ENCODE assay signal across 17 mouse cellular contexts in genomic region chr1:165233806-165234205, GRCm38 (mm10). TPM values are rescaled to one million over a fixed set of nuclear protein-coding genes. Genes with fewer than 3 reads are reported as not detected.
DNase-seq lines count a peak whose midpoint lies in the region; ATAC-seq and TF ChIP-seq lines count a peak whose summit lies in the region.
"Had no signal": no experiment of that assay in that cellular context is flagged by ENCODE, and none has a peak within 500 bp of the region (broad histone marks: within the 10 kb centered on the region; RNA-seq: fewer than 3 reads in every experiment).

No protein-coding gene starts in this region.

- no peak for TF ChIP-seq CTCF in liver, postnatal 0 days (IDR thresholded peaks at IDR 0.05; ENCODE audit: low read depth)

- no peak for ATAC-seq in heart, embryonic 16.5 days (replicated peaks; ENCODE audit: extremely low read depth, insufficient read depth, low FRiP score)
- no peak for ATAC-seq in lung, embryonic 16.5 days (ENCODE audit: low read depth)
- ATAC-seq in liver, postnatal 0 days: no peak
- ATAC-seq: forebrain, embryonic 16.5 days; hindbrain, postnatal 0 days; intestine, postnatal 0 days; midbrain, embryonic 16.5 days had no signal

- TF ChIP-seq EP300 in liver, postnatal 0 days (IDR thresholded peaks at IDR 0.05; ENCODE audit: low read depth): no peak

- no peaks in the 10 kb centered on the region for H3K36me3 ChIP-seq in heart, embryonic 16.5 days (ENCODE audit: control insufficient read depth, insufficient read depth)
- no peaks in the 10 kb centered on the region for H3K36me3 ChIP-seq in lung, embryonic 16.5 days (ENCODE audit: control insufficient read depth, insufficient read depth, low read length)
- no peaks in the 10 kb centered on the region for H3K36me3 ChIP-seq in liver, postnatal 0 days (replicated peaks; ENCODE audit: insufficient read depth, low read length)
- H3K36me3 ChIP-seq: embryonic facial prominence, embryonic 15.5 days had no signal

- peak overlapping the region; percentile 61 for H3K27ac ChIP-seq in heart, embryonic 16.5 days (ENCODE audit: low read length)
- H3K27ac ChIP-seq in lung, embryonic 16.5 days (ENCODE audit: low read length): no peak overlapping the region
- H3K27ac ChIP-seq in liver, postnatal 0 days (ENCODE audit: low read depth): 0 out of 2 replicates have a peak overlapping the region, but pooled peaks have one; percentile 39
- H3K27ac ChIP-seq: embryonic facial prominence, embryonic 15.5 days; hindbrain, postnatal 0 days had no signal

- no peak overlapping the region for H3K9ac ChIP-seq in heart, embryonic 16.5 days (ENCODE audit: low read length)
- H3K9ac ChIP-seq in lung, embryonic 16.5 days (ENCODE audit: low read length): 0 out of 2 replicates have a peak overlapping the region, but pooled peaks have one; percentile 11
- H3K9ac ChIP-seq in liver, postnatal 0 days (replicated peaks): 0 out of 2 replicates have a peak overlapping the region, but pooled peaks have one; percentile 21
- H3K9ac ChIP-seq: embryonic facial prominence, embryonic 15.5 days had no signal

- peak; percentile 8 for DNase-seq in cerebellum, adult 9-11 months
- no peak for DNase-seq in cerebellum, postnatal 25 days
- no peak for DNase-seq in heart, postnatal 4 days
- no peak for DNase-seq in lung, postnatal 25 days (ENCODE audit: low spot score)
- no peak for DNase-seq in liver, postnatal 0 days
- DNase-seq: cerebellum, adult 11-12 months; cerebellum, postnatal 36 days; gastrocnemius, postnatal 25 days; lung, postnatal 14 days; thymus, adult 2 months had no signal

- H3K4me3 ChIP-seq in heart, embryonic 16.5 days (ENCODE audit: low read length): no peak overlapping the region
- no peak overlapping the region for H3K4me3 ChIP-seq in lung, embryonic 16.5 days (ENCODE audit: low read length)
- no peak overlapping the region for H3K4me3 ChIP-seq in liver, postnatal 0 days (ENCODE audit: low read depth, low read length)
- H3K4me3 ChIP-seq: embryonic facial prominence, embryonic 15.5 days had no signal

- 45% methylated on average over 2 of the region's 2 CpGs for WGBS in heart, embryonic 16.5 days
- WGBS in lung, embryonic 16.5 days: 63% methylated on average over 2 of the region's 2 CpGs
- 67% methylated on average over 2 of the region's 2 CpGs for WGBS in liver, postnatal 0 days (ENCODE audit: insufficient replicate concordance)

- H3K9me3 ChIP-seq in heart, embryonic 16.5 days (replicated peaks; ENCODE audit: control insufficient read depth, low read length): no peaks in the 10 kb centered on the region
- no peaks in the 10 kb centered on the region for H3K9me3 ChIP-seq in lung, embryonic 16.5 days (ENCODE audit: control insufficient read depth, low read length)
- H3K9me3 ChIP-seq in liver, postnatal 0 days (ENCODE audit: low read length): no peaks in the 10 kb centered on the region
- H3K9me3 ChIP-seq: embryonic facial prominence, embryonic 15.5 days had no signal

- no peak overlapping the region for H3K4me2 ChIP-seq in heart, embryonic 16.5 days (ENCODE audit: low read depth, low read length)
- no peak overlapping the region for H3K4me2 ChIP-seq in lung, embryonic 16.5 days (ENCODE audit: low read depth, low read length)
- no peak overlapping the region for H3K4me2 ChIP-seq in liver, postnatal 0 days (ENCODE audit: low read depth, low read length)
- H3K4me2 ChIP-seq: embryonic facial prominence, embryonic 15.5 days had no signal

- no peaks in the 10 kb centered on the region for H3K27me3 ChIP-seq in heart, embryonic 16.5 days (ENCODE audit: control insufficient read depth, insufficient read depth, low read length)
- no peaks in the 10 kb centered on the region for H3K27me3 ChIP-seq in lung, embryonic 16.5 days (ENCODE audit: control insufficient read depth, insufficient read depth, low read depth, low read length)
- H3K27me3 ChIP-seq in liver, postnatal 0 days (ENCODE audit: insufficient read depth, low read length): no peaks in the 10 kb centered on the region
- H3K27me3 ChIP-seq: embryonic facial prominence, embryonic 15.5 days had no signal

- peaks cover 22% of the 10 kb centered on the region for H3K4me1 ChIP-seq in heart, embryonic 16.5 days (ENCODE audit: control insufficient read depth, insufficient read depth, low read length)
- peaks cover 14% of the 10 kb centered on the region for H3K4me1 ChIP-seq in lung, embryonic 16.5 days (replicated peaks; ENCODE audit: control insufficient read depth, insufficient read depth, low read length)
- peaks cover 22% of the 10 kb centered on the region for H3K4me1 ChIP-seq in liver, postnatal 0 days (ENCODE audit: insufficient read depth)

RNA-seq across cellular contexts. Expression of gene Tiprl, which starts 3.0 kb away (rescaled TPM):
- polyA plus RNA-seq in heart, embryonic 16.5 days (2015; fragmentation: Nextera tagmentation; extraction: Ambion mirVana): 93.4 and 94.0 TPM in 2 replicates
- 10 to 100 TPM; 52.2 to 52.7 TPM for total RNA-seq in heart, postnatal 4 days (2021)
- polyA plus RNA-seq in lung, embryonic 16.5 days (2015; fragmentation: Nextera tagmentation; extraction: Ambion mirVana): 97.4 and 100 TPM in 2 replicates
- 41.3 and 41.4 TPM in 2 replicates for polyA plus RNA-seq in liver, postnatal 0 days (2015; fragmentation: Nextera tagmentation; extraction: Ambion mirVana)

RNA-seq across cellular contexts. Expression of gene Sft2d2, which starts 39.6 kb away (rescaled TPM):
- 19.2 and 19.6 TPM in 2 replicates for polyA plus RNA-seq in heart, embryonic 16.5 days (2015; fragmentation: Nextera tagmentation; extraction: Ambion mirVana)
- 10 to 100 TPM; 16.6 to 17.4 TPM for total RNA-seq in heart, postnatal 4 days (2021)
- 21.9 and 22.4 TPM in 2 replicates for polyA plus RNA-seq in lung, embryonic 16.5 days (2015; fragmentation: Nextera tagmentation; extraction: Ambion mirVana)
- 7.8 and 8.8 TPM in 2 replicates for polyA plus RNA-seq in liver, postnatal 0 days (2015; fragmentation: Nextera tagmentation; extraction: Ambion mirVana)
